Mouse (Mus musculus): ENCODE results near the gene Dock2.

GRCm38 (mm10) chr11:34479301-34479700, 304.4 kb downstream of the Dock2 start:
- TF ChIP-seq POLR2A (IDR thresholded peaks at IDR 0.05; ENCODE audit: low read depth, low read length) (no peak), CTCF (IDR thresholded peaks at IDR 0.05; ENCODE audit: extremely low read depth, insufficient read depth, insufficient read length, insufficient replicate concordance) (no peak)

Data from spleen, adult 2 months (tissue).